Comparison of ENCODE assay signal across 10 mouse cellular contexts in genomic region chr13:52850024-52850723, GRCm38 (mm10).
DNase-seq lines count a peak whose midpoint lies in the region; ATAC-seq and TF ChIP-seq lines count a peak whose summit lies in the region.
"Had no signal": no experiment of that assay in that cellular context is flagged by ENCODE, and none has a peak within 500 bp of the region (broad histone marks: within the 10 kb centered on the region; RNA-seq: fewer than 3 reads in every experiment).

No protein-coding gene starts in this region.

- H3K4me2 ChIP-seq in stomach, embryonic 16.5 days (ENCODE audit: low read depth, low read length): no peak overlapping the region

- DNase-seq in kidney, adult 18-20 months: peak; percentile 23
- no peak for DNase-seq in kidney, postnatal 10 days
- DNase-seq in thymus, adult 2 months: no peak
- DNase-seq in thymus, adult 18-20 months: no peak
- DNase-seq in spleen, adult 12 weeks (ENCODE audit: low spot score): no peak
- DNase-seq in ovary, postnatal 10 days (ENCODE audit: low spot score): no peak
- DNase-seq: heart, postnatal 4 days; right cerebral cortex, postnatal 14 days had no signal

- no peak overlapping the region for H3K9ac ChIP-seq in stomach, embryonic 16.5 days (ENCODE audit: low read length)

- H3K27ac ChIP-seq in thymus, adult 2 months (ENCODE audit: control insufficient read depth, insufficient read depth, low read length): no peak overlapping the region
- H3K27ac ChIP-seq in embryonic fibroblast, embryonic 13.5 days (ENCODE audit: insufficient read depth, low read length): no peak overlapping the region
- peak overlapping the region; percentile 66 for H3K27ac ChIP-seq in stomach, embryonic 16.5 days (ENCODE audit: low read length)

- no peak for TF ChIP-seq POLR2A in thymus, adult 2 months (IDR thresholded peaks at IDR 0.05; ENCODE audit: control insufficient read depth, extremely low read depth, insufficient read depth, low read length, poor library complexity)
- TF ChIP-seq POLR2A in embryonic fibroblast, embryonic 13.5 days (IDR thresholded peaks at IDR 0.05; ENCODE audit: low read depth, low read length): no peak

- H3K36me3 ChIP-seq in thymus, adult 2 months (ENCODE audit: control insufficient read depth, insufficient read depth, low read length): no peaks in the 10 kb centered on the region
- no peaks in the 10 kb centered on the region for H3K36me3 ChIP-seq in stomach, embryonic 16.5 days (ENCODE audit: control insufficient read depth, insufficient read depth, low read length)

- peaks cover 29% of the 10 kb centered on the region for H3K4me1 ChIP-seq in thymus, adult 2 months (replicated peaks; ENCODE audit: control insufficient read depth, insufficient read depth, low read length)
- peaks cover 4% of the 10 kb centered on the region for H3K4me1 ChIP-seq in embryonic fibroblast, embryonic 13.5 days (ENCODE audit: control insufficient read depth, insufficient read depth, low read length)
- H3K4me1 ChIP-seq in stomach, embryonic 16.5 days (ENCODE audit: control insufficient read depth, insufficient read depth, low read length): 0 out of 2 replicates have a peak, but pooled peaks cover 3% of the 10 kb centered on the region

- no peaks in the 10 kb centered on the region for H3K27me3 ChIP-seq in thymus, adult 2 months (ENCODE audit: control insufficient read depth, insufficient read depth, low read length)
- no peaks in the 10 kb centered on the region for H3K27me3 ChIP-seq in stomach, embryonic 16.5 days (ENCODE audit: control insufficient read depth, insufficient read depth, low read length)

- 94% methylated on average over 15 of the region's 15 CpGs for WGBS in thymus, adult 2 months
- WGBS in stomach, embryonic 16.5 days: 73% methylated on average over 15 of the region's 15 CpGs

- no peaks in the 10 kb centered on the region for H3K9me3 ChIP-seq in stomach, embryonic 16.5 days (replicated peaks; ENCODE audit: control insufficient read depth, low read length)

- TF ChIP-seq CTCF in thymus, adult 2 months (IDR thresholded peaks at IDR 0.05; ENCODE audit: borderline replicate concordance, control insufficient read depth, extremely low read depth, insufficient read depth, low read length, poor library complexity): peak; percentile 62; the same call in 1 of the 2 replicates
- peak; percentile 60; the same call in 1 of the 2 replicates for TF ChIP-seq CTCF in embryonic fibroblast, embryonic 13.5 days (IDR thresholded peaks at IDR 0.05; ENCODE audit: borderline replicate concordance, insufficient read depth, low read length)

- no peak overlapping the region for H3K4me3 ChIP-seq in thymus, adult 2 months (ENCODE audit: control insufficient read depth, insufficient read depth, low read length)
- H3K4me3 ChIP-seq in embryonic fibroblast, embryonic 13.5 days (ENCODE audit: insufficient read depth, low read length): no peak overlapping the region
- no peak overlapping the region for H3K4me3 ChIP-seq in stomach, embryonic 16.5 days (replicated peaks; ENCODE audit: low read length)

- peak; percentile 86 for ATAC-seq in stomach, embryonic 16.5 days (ENCODE audit: insufficient read depth, low FRiP score)
